27 mouse cellular contexts compared by ENCODE assay signal in genomic region chr1:64055210-64055609, GRCm38 (mm10).
DNase-seq lines count a peak whose midpoint lies in the region; ATAC-seq and TF ChIP-seq lines count a peak whose summit lies in the region.
"Had no signal": no experiment of that assay in that cellular context is flagged by ENCODE, and none has a peak within 500 bp of the region (broad histone marks: within the 10 kb centered on the region; RNA-seq: fewer than 3 reads in every experiment).

No protein-coding gene starts in this region.

- DNase-seq in hindbrain, postnatal 0 days (ENCODE audit: low spot score) = no peak
- DNase-seq in kidney, postnatal 14 days = no peak
- DNase-seq: adrenal gland, adult 2 months; adrenal gland, postnatal 25 days; cerebellum, adult 18-20 months; cerebellum, adult 9-11 months; cerebellum, postnatal 36 days; gastrocnemius, adult 2 months; gastrocnemius, postnatal 25 days; heart, adult 18-20 months; heart, postnatal 14 days had no signal

- ATAC-seq in forebrain, embryonic 13.5 days = no peak
- no peak for ATAC-seq in forebrain, embryonic 16.5 days
- ATAC-seq in hindbrain, embryonic 12.5 days (ENCODE audit: low FRiP score) = peak; percentile 34; the same call in 1 of the 2 replicates
- no peak for ATAC-seq in hindbrain, postnatal 0 days
- no peak for ATAC-seq in midbrain, embryonic 13.5 days
- ATAC-seq in midbrain, embryonic 15.5 days (replicated peaks) = no peak
- no peak for ATAC-seq in midbrain, embryonic 16.5 days
- ATAC-seq: activated CD4-positive, CD25-positive, alpha-beta regulatory T cell, adult 4 months; inflammation-experienced regulatory T-cells, adult 6 months; intestine, postnatal 0 days; Patski had no signal

- WGBS in forebrain, embryonic 13.5 days = 82% methylated on average over 4 of the region's 4 CpGs
- 85% methylated on average over 4 of the region's 4 CpGs for WGBS in forebrain, embryonic 16.5 days
- WGBS in hindbrain, embryonic 12.5 days = 67% methylated on average over 4 of the region's 4 CpGs
- WGBS in hindbrain, postnatal 0 days = 75% methylated on average over 4 of the region's 4 CpGs
- 62% methylated on average over 4 of the region's 4 CpGs for WGBS in midbrain, embryonic 13.5 days
- 58% methylated on average over 4 of the region's 4 CpGs for WGBS in midbrain, embryonic 15.5 days
- 60% methylated on average over 4 of the region's 4 CpGs for WGBS in midbrain, embryonic 16.5 days

- H3K4me2 ChIP-seq in forebrain, embryonic 13.5 days = no peak overlapping the region
- no peak overlapping the region for H3K4me2 ChIP-seq in forebrain, embryonic 16.5 days (ENCODE audit: low read length)
- no peak overlapping the region for H3K4me2 ChIP-seq in hindbrain, embryonic 12.5 days (replicated peaks)
- no peak overlapping the region for H3K4me2 ChIP-seq in hindbrain, postnatal 0 days (ENCODE audit: low read depth, low read length)
- no peak overlapping the region for H3K4me2 ChIP-seq in midbrain, embryonic 13.5 days (replicated peaks)
- H3K4me2 ChIP-seq in midbrain, embryonic 15.5 days = no peak overlapping the region
- no peak overlapping the region for H3K4me2 ChIP-seq in midbrain, embryonic 16.5 days (ENCODE audit: low read length)
- H3K4me2 ChIP-seq: embryonic facial prominence, embryonic 15.5 days; heart, embryonic 15.5 days had no signal

- no peak for TF ChIP-seq CTCF in hindbrain, postnatal 0 days (IDR thresholded peaks at IDR 0.05; ENCODE audit: low read depth)

- H3K4me1 ChIP-seq in forebrain, embryonic 13.5 days = peaks cover 22% of the 10 kb centered on the region
- peaks cover 6% of the 10 kb centered on the region for H3K4me1 ChIP-seq in forebrain, embryonic 16.5 days (replicated peaks; ENCODE audit: control insufficient read depth, insufficient read depth, low read length)
- H3K4me1 ChIP-seq in hindbrain, embryonic 12.5 days = peaks cover 19% of the 10 kb centered on the region
- peaks cover 16% of the 10 kb centered on the region for H3K4me1 ChIP-seq in hindbrain, postnatal 0 days (ENCODE audit: insufficient read depth, low read length)
- H3K4me1 ChIP-seq in midbrain, embryonic 13.5 days (replicated peaks) = peaks cover 43% of the 10 kb centered on the region
- peaks cover 37% of the 10 kb centered on the region for H3K4me1 ChIP-seq in midbrain, embryonic 15.5 days
- peaks cover 23% of the 10 kb centered on the region for H3K4me1 ChIP-seq in midbrain, embryonic 16.5 days (ENCODE audit: control insufficient read depth, insufficient read depth, low read length)

- no peak overlapping the region for H3K9ac ChIP-seq in forebrain, embryonic 13.5 days
- no peak overlapping the region for H3K9ac ChIP-seq in forebrain, embryonic 16.5 days (replicated peaks; ENCODE audit: low read depth, low read length)
- no peak overlapping the region for H3K9ac ChIP-seq in hindbrain, embryonic 12.5 days
- no peak overlapping the region for H3K9ac ChIP-seq in hindbrain, postnatal 0 days (replicated peaks; ENCODE audit: low read length)
- H3K9ac ChIP-seq in midbrain, embryonic 13.5 days (replicated peaks) = no peak overlapping the region
- no peak overlapping the region for H3K9ac ChIP-seq in midbrain, embryonic 15.5 days
- H3K9ac ChIP-seq in midbrain, embryonic 16.5 days (ENCODE audit: low read depth, low read length) = no peak overlapping the region
- H3K9ac ChIP-seq: embryonic facial prominence, embryonic 15.5 days; heart, embryonic 15.5 days had no signal

- no peak overlapping the region for H3K4me3 ChIP-seq in forebrain, embryonic 13.5 days
- no peak overlapping the region for H3K4me3 ChIP-seq in forebrain, embryonic 16.5 days (replicated peaks; ENCODE audit: low read length)
- H3K4me3 ChIP-seq in hindbrain, embryonic 12.5 days = no peak overlapping the region
- H3K4me3 ChIP-seq in hindbrain, postnatal 0 days (ENCODE audit: low read length) = no peak overlapping the region
- no peak overlapping the region for H3K4me3 ChIP-seq in midbrain, embryonic 13.5 days (replicated peaks)
- H3K4me3 ChIP-seq in midbrain, embryonic 15.5 days = no peak overlapping the region
- H3K4me3 ChIP-seq in midbrain, embryonic 16.5 days (ENCODE audit: low read depth, low read length) = no peak overlapping the region
- H3K4me3 ChIP-seq: embryonic facial prominence, embryonic 15.5 days; erythroblast, embryonic 14.5 days; forebrain, embryonic 10.5 days; gastrocnemius, adult 2 months; heart, embryonic 10.5 days; heart, embryonic 15.5 days had no signal

- no peaks in the 10 kb centered on the region for H3K9me3 ChIP-seq in forebrain, embryonic 13.5 days (replicated peaks)
- no peaks in the 10 kb centered on the region for H3K9me3 ChIP-seq in forebrain, embryonic 16.5 days (ENCODE audit: control insufficient read depth, low read length)
- H3K9me3 ChIP-seq in hindbrain, embryonic 12.5 days (replicated peaks) = no peaks in the 10 kb centered on the region
- no peaks in the 10 kb centered on the region for H3K9me3 ChIP-seq in hindbrain, postnatal 0 days (ENCODE audit: low read length)
- no peaks in the 10 kb centered on the region for H3K9me3 ChIP-seq in midbrain, embryonic 13.5 days
- no peaks in the 10 kb centered on the region for H3K9me3 ChIP-seq in midbrain, embryonic 15.5 days
- no peaks in the 10 kb centered on the region for H3K9me3 ChIP-seq in midbrain, embryonic 16.5 days (replicated peaks; ENCODE audit: control insufficient read depth, low read length, poor library complexity, severe bottlenecking)
- H3K9me3 ChIP-seq: embryonic facial prominence, embryonic 15.5 days; forebrain, embryonic 10.5 days; heart, embryonic 10.5 days; heart, embryonic 15.5 days had no signal

- H3K36me3 ChIP-seq in forebrain, embryonic 13.5 days (ENCODE audit: poor library complexity, severe bottlenecking) = no peaks in the 10 kb centered on the region; the same call in 1 of the 2 replicates
- H3K36me3 ChIP-seq in forebrain, embryonic 16.5 days (ENCODE audit: control insufficient read depth, insufficient read depth) = no peaks in the 10 kb centered on the region
- H3K36me3 ChIP-seq in hindbrain, embryonic 12.5 days = 0 out of 2 replicates have a peak, but pooled peaks cover 4% of the 10 kb centered on the region
- H3K36me3 ChIP-seq in hindbrain, postnatal 0 days (ENCODE audit: insufficient read depth, low read length) = no peaks in the 10 kb centered on the region
- H3K36me3 ChIP-seq in midbrain, embryonic 13.5 days = peaks cover 7% of the 10 kb centered on the region; the same call in 1 of the 2 replicates
- no peaks in the 10 kb centered on the region for H3K36me3 ChIP-seq in midbrain, embryonic 15.5 days (replicated peaks)
- no peaks in the 10 kb centered on the region for H3K36me3 ChIP-seq in midbrain, embryonic 16.5 days (ENCODE audit: control insufficient read depth, insufficient read depth, low read length)

- H3K27me3 ChIP-seq in forebrain, embryonic 13.5 days = no peaks in the 10 kb centered on the region
- H3K27me3 ChIP-seq in forebrain, embryonic 16.5 days (replicated peaks; ENCODE audit: control insufficient read depth, insufficient read depth, low read length) = no peaks in the 10 kb centered on the region
- H3K27me3 ChIP-seq in hindbrain, embryonic 12.5 days = no peaks in the 10 kb centered on the region
- no peaks in the 10 kb centered on the region for H3K27me3 ChIP-seq in hindbrain, postnatal 0 days (ENCODE audit: insufficient read depth, low read length)
- H3K27me3 ChIP-seq in midbrain, embryonic 13.5 days = no peaks in the 10 kb centered on the region
- no peaks in the 10 kb centered on the region for H3K27me3 ChIP-seq in midbrain, embryonic 15.5 days (replicated peaks)
- no peaks in the 10 kb centered on the region for H3K27me3 ChIP-seq in midbrain, embryonic 16.5 days (ENCODE audit: control insufficient read depth, insufficient read depth, low read depth, low read length)
- H3K27me3 ChIP-seq: CH12.LX; embryonic facial prominence, embryonic 15.5 days; heart, embryonic 15.5 days; Patski had no signal

- peak overlapping the region; percentile 60 for H3K27ac ChIP-seq in forebrain, embryonic 13.5 days
- H3K27ac ChIP-seq in forebrain, embryonic 16.5 days (ENCODE audit: low read length) = no peak overlapping the region; the same call in 1 of the 2 replicates
- peak overlapping the region; percentile 64; the same call in 1 of the 2 replicates for H3K27ac ChIP-seq in hindbrain, embryonic 12.5 days
- no peak overlapping the region for H3K27ac ChIP-seq in hindbrain, postnatal 0 days
- peak overlapping the region; percentile 73 for H3K27ac ChIP-seq in midbrain, embryonic 13.5 days
- H3K27ac ChIP-seq in midbrain, embryonic 15.5 days = no peak overlapping the region
- H3K27ac ChIP-seq in midbrain, embryonic 16.5 days (ENCODE audit: low read length) = peak overlapping the region; percentile 4; the same call in 1 of the 2 replicates
- H3K27ac ChIP-seq: embryonic facial prominence, embryonic 15.5 days; forebrain, embryonic 10.5 days; gastrocnemius, adult 2 months; heart, embryonic 10.5 days; heart, embryonic 15.5 days had no signal

Comparison
In these comparisons a context has a peak if more than half of its experiments do, and no peak if none do; other contexts are left out.
1. H3K27ac ChIP-seq: peak in forebrain, embryonic 13.5 days (single experiment), hindbrain, embryonic 12.5 days (single experiment), midbrain, embryonic 13.5 days (single experiment) and midbrain, embryonic 16.5 days (single experiment); none in forebrain, embryonic 16.5 days (single experiment), hindbrain, postnatal 0 days (single experiment) and midbrain, embryonic 15.5 days (single experiment).